Mouse (Mus musculus): ENCODE data around the gene Siah2. TPM values are rescaled to one million over a fixed set of nuclear protein-coding genes. Genes with fewer than 3 reads are reported as not detected.

The Siah2 gene
- polyA plus RNA-seq, 1 experiment from 2014 or later = 7.8 TPM

DNA sequence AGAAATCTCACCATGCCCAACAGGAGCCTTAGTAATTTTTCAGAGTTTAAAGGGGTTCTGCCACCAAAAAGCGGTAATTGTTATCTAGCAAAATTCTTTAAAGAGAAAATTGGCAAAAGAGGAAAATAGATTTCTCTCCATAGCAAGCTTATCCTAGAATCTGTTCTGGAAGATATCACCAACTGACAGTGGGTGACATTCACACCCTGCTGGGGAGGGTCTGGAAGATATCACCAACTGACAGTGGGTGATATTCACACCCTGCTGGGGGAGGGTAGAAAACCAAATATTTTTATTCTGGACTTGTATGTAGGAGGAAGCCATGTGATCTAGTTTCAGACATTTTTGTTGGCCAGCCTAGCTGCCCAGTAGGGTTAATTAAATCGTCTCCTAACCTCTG lies 24.5 kb upstream of the Siah2 start:
- H3K36me3 ChIP-seq = no peaks in the 10 kb centered on the region
- H3K4me2 ChIP-seq (replicated peaks) = no peak overlapping the region
- H3K4me1 ChIP-seq = no peaks in the 10 kb centered on the region
- 0 out of 2 replicates have a peak, but pooled peaks cover 3% of the 10 kb centered on the region for H3K9me3 ChIP-seq (replicated peaks)
- H3K27ac ChIP-seq = no peak overlapping the region
- no peak overlapping the region for H3K9ac ChIP-seq
- H3K4me3 ChIP-seq = no peak overlapping the region
- no peaks in the 10 kb centered on the region for H3K27me3 ChIP-seq
- ATAC-seq (ENCODE audit: low FRiP score) = no peak
- WGBS = 86% methylated on average over 2 of the region's 2 CpGs

- 70% methylated on average over 2 of the region's 2 CpGs for WGBS
Observed at GRCm38 (mm10) chr3:58714767-58715166, 22.6 kb upstream of the Siah2 start.

GRCm38 (mm10) chr3:58714034-58714433 lies 21.8 kb upstream of the Siah2 start:
- Histone ChIP-seq H3K27me3 (no peaks in the 10 kb centered on the region), H3K36me3 (no peaks in the 10 kb centered on the region), H3K4me2 (replicated peaks) (no peak overlapping the region), H3K4me1 (no peaks in the 10 kb centered on the region), H3K9ac (no peak overlapping the region), H3K9me3 (replicated peaks) (0 out of 2 replicates have a peak, but pooled peaks cover 3% of the 10 kb centered on the region), H3K4me3 (no peak overlapping the region), H3K27ac (no peak overlapping the region)
- 79% methylated on average over 2 of the region's 2 CpGs for WGBS
- no peak for ATAC-seq (ENCODE audit: low FRiP score)

More at GRCm38 (mm10) chr3:58714767-58715166, 22.6 kb upstream of the Siah2 start:
- Histone ChIP-seq H3K4me3 (no peak overlapping the region), H3K4me2 (replicated peaks) (no peak overlapping the region), H3K9me3 (replicated peaks) (0 out of 2 replicates have a peak, but pooled peaks cover 3% of the 10 kb centered on the region), H3K27ac (no peak overlapping the region), H3K36me3 (no peaks in the 10 kb centered on the region), H3K4me1 (no peaks in the 10 kb centered on the region), H3K27me3 (no peaks in the 10 kb centered on the region), H3K9ac (no peak overlapping the region)
- no peak for ATAC-seq (ENCODE audit: low FRiP score)

DNA sequence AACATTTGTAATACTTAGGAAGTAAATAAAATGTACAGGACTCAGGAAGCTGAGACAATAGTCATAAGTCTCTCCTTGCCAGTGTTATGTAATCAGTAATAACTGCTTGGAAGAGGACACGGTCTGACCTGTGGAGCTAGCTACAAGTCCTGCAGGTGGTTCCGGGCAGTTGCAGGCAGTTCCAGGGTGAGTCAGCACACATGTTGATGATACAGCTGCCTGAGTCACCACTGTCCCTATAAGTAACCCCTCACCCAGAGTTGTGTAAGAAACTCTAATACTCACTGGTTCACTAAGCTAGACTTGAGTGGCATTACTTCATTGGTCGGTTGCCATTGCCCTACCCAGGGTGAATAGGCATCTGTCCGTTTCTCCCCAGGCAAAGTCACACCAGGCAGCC lies 21.0 kb upstream of the Siah2 start:
- Histone ChIP-seq H3K4me1 (no peaks in the 10 kb centered on the region), H3K36me3 (no peaks in the 10 kb centered on the region), H3K4me2 (replicated peaks) (no peak overlapping the region), H3K4me3 (no peak overlapping the region), H3K9ac (no peak overlapping the region), H3K27me3 (no peaks in the 10 kb centered on the region), H3K27ac (no peak overlapping the region), H3K9me3 (replicated peaks) (0 out of 2 replicates have a peak, but pooled peaks cover 3% of the 10 kb centered on the region)
- 90% methylated on average over 4 of the region's 4 CpGs for WGBS
- ATAC-seq (ENCODE audit: low FRiP score) = no peak

- Histone ChIP-seq H3K27ac (no peak overlapping the region), H3K4me3 (no peak overlapping the region), H3K27me3 (no peaks in the 10 kb centered on the region), H3K9ac (no peak overlapping the region), H3K36me3 (no peaks in the 10 kb centered on the region), H3K9me3 (replicated peaks) (no peaks in the 10 kb centered on the region), H3K4me1 (0 out of 2 replicates have a peak, but pooled peaks cover 2% of the 10 kb centered on the region), H3K4me2 (replicated peaks) (no peak overlapping the region)
- 83% methylated on average over 4 of the region's 4 CpGs for WGBS
- no peak for ATAC-seq (ENCODE audit: low FRiP score)
Observed at GRCm38 (mm10) chr3:58704547-58704946, 12.3 kb upstream of the Siah2 start.

DNA sequence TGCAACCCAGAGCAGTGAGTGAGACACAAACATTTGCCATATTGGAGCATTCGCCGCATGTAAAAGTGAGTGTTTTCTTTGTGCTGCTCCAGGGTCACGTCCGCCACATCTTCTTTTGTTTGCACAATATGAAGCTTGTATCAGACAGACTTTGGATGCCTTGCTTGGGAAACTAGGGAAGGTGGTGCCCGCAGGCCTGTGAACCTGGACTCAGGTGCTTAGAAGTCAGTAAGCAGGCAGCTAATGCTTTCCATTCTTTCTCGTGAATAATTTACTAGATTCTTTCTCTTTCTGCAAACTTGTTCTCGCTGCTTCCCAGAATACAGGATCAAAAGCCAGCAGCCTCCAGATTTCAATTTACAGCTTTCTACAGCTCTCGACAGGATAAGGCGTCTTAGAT lies 11.5 kb upstream of the Siah2 start:
- H3K4me3 ChIP-seq = no peak overlapping the region
- no peaks in the 10 kb centered on the region for H3K36me3 ChIP-seq
- ATAC-seq (ENCODE audit: low FRiP score) = no peak
- H3K27me3 ChIP-seq = no peaks in the 10 kb centered on the region
- 0 out of 2 replicates have a peak, but pooled peaks cover 2% of the 10 kb centered on the region for H3K4me1 ChIP-seq
- no peak overlapping the region for H3K4me2 ChIP-seq (replicated peaks)
- WGBS = 82% methylated on average over 9 of the region's 9 CpGs
- H3K27ac ChIP-seq = no peak overlapping the region
- H3K9ac ChIP-seq = no peak overlapping the region
- H3K9me3 ChIP-seq (replicated peaks) = no peaks in the 10 kb centered on the region

GRCm38 (mm10) chr3:58702329-58702728 lies 10.1 kb upstream of the Siah2 start:
- 89% methylated on average over 1 of the region's 1 CpGs for WGBS
- Histone ChIP-seq H3K27me3 (no peaks in the 10 kb centered on the region), H3K4me3 (no peak overlapping the region), H3K4me2 (replicated peaks) (no peak overlapping the region), H3K27ac (no peak overlapping the region), H3K4me1 (0 out of 2 replicates have a peak, but pooled peaks cover 2% of the 10 kb centered on the region), H3K36me3 (no peaks in the 10 kb centered on the region), H3K9ac (no peak overlapping the region), H3K9me3 (replicated peaks) (no peaks in the 10 kb centered on the region)
- no peak for ATAC-seq (ENCODE audit: low FRiP score)

DNA sequence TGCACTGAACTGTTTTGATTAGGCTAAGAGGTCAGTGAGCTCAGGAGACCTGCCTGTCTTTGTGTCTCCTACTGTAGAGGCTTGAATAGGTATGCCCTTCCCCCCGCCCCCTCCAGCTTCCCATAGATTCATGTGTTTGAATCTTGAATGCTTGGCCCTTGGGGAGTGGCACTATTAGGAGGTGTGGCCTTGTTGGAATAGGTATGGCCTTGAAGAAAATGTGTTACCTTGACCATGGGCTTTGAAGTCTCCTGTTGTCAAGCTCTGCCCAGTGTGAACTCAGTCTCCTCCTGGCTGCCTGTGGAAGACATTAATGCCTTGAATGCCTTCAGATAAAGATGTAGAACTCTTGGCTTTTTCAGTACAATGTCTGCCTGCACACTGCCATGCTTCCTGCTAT lies 9.2 kb upstream of the Siah2 start:
- no peak overlapping the region for H3K4me3 ChIP-seq
- H3K36me3 ChIP-seq = no peaks in the 10 kb centered on the region
- H3K9me3 ChIP-seq (replicated peaks) = no peaks in the 10 kb centered on the region
- H3K4me1 ChIP-seq = 0 out of 2 replicates have a peak, but pooled peaks cover 2% of the 10 kb centered on the region
- no peak for ATAC-seq (ENCODE audit: low FRiP score)
- H3K4me2 ChIP-seq (replicated peaks) = no peak overlapping the region
- no peaks in the 10 kb centered on the region for H3K27me3 ChIP-seq
- no peak overlapping the region for H3K27ac ChIP-seq
- no peak overlapping the region for H3K9ac ChIP-seq
- 96% methylated on average over 1 of the region's 1 CpGs for WGBS

DNA sequence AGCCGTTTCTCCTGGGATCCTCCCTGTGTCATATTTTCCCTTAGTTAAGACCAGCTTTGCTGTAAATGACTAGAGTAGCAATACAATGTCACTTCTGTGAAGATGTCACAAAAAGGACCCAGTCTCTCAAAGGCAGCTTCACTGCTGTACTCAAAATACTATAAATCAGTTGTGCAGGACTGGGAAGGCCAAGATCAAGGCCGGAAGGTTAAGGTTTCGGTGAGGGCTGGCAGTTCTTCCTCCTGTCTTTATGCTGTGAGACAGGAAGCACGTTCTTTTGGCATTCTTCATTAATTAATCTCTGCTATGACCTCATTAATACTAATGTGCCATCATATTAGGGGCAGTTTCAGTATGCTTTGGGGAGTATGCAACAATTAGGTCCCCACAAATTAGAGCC lies 5.7 kb upstream of the Siah2 start:
- WGBS = 86% methylated on average over 4 of the region's 4 CpGs
- Histone ChIP-seq H3K9me3 (replicated peaks) (no peaks in the 10 kb centered on the region), H3K4me1 (0 out of 2 replicates have a peak, but pooled peaks cover under 1% of the 10 kb centered on the region), H3K27ac (no peak overlapping the region), H3K9ac (no peak overlapping the region), H3K4me3 (no peak overlapping the region), H3K4me2 (replicated peaks) (no peak overlapping the region), H3K36me3 (no peaks in the 10 kb centered on the region), H3K27me3 (peaks cover 9% of the 10 kb centered on the region)
- ATAC-seq (ENCODE audit: low FRiP score) = no peak

GRCm38 (mm10) chr3:58696806-58697205 lies 4.6 kb upstream of the Siah2 start:
- 64% methylated on average over 3 of the region's 3 CpGs for WGBS
- Histone ChIP-seq H3K4me2 (replicated peaks) (no peak overlapping the region), H3K36me3 (no peaks in the 10 kb centered on the region), H3K4me1 (peaks cover 5% of the 10 kb centered on the region; the same call in 1 of the 2 replicates), H3K27ac (no peak overlapping the region), H3K27me3 (peaks cover 10% of the 10 kb centered on the region), H3K9ac (no peak overlapping the region), H3K4me3 (no peak overlapping the region), H3K9me3 (replicated peaks) (no peaks in the 10 kb centered on the region)
- ATAC-seq (ENCODE audit: low FRiP score) = no peak

GRCm38 (mm10) chr3:58695507-58695906 lies 3.3 kb upstream of the Siah2 start:
- peaks cover 5% of the 10 kb centered on the region; the same call in 1 of the 2 replicates for H3K4me1 ChIP-seq
- no peak overlapping the region for H3K27ac ChIP-seq
- H3K36me3 ChIP-seq = no peaks in the 10 kb centered on the region
- no peak overlapping the region for H3K4me2 ChIP-seq (replicated peaks)
- H3K9ac ChIP-seq = no peak overlapping the region
- 52% methylated on average over 7 of the region's 7 CpGs for WGBS
- H3K9me3 ChIP-seq (replicated peaks) = no peaks in the 10 kb centered on the region
- H3K27me3 ChIP-seq = peaks cover 10% of the 10 kb centered on the region
- no peak overlapping the region for H3K4me3 ChIP-seq
- ATAC-seq (ENCODE audit: low FRiP score) = no peak

DNA sequence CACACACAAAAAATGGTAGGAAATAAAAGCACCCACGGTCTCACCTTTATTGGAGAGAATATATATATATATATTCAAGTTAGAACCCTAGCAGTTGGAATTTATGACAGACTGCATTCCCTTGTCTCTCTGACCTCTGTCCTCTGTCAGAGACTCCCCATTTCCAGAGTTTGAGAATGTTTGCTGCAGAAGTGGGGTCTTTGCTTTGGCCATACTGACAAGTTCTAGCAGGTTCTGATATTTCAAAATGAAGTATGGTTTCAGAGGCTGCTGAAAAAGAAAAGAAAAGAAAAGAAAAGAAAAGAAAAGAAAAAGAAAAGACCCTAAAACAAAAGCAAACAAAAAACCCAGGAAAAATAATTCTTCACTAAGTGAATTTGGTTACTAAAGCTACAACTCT lies 2.8 kb upstream of the Siah2 start:
- H3K4me3 ChIP-seq = no peak overlapping the region
- peaks cover 10% of the 10 kb centered on the region for H3K27me3 ChIP-seq
- no peaks in the 10 kb centered on the region for H3K9me3 ChIP-seq (replicated peaks)
- WGBS = 91% methylated on average over 1 of the region's 1 CpGs
- H3K4me1 ChIP-seq = peaks cover 10% of the 10 kb centered on the region; the same call in 1 of the 2 replicates
- H3K4me2 ChIP-seq (replicated peaks) = no peak overlapping the region
- no peak overlapping the region for H3K9ac ChIP-seq
- no peaks in the 10 kb centered on the region for H3K36me3 ChIP-seq
- H3K27ac ChIP-seq = no peak overlapping the region
- no peak for ATAC-seq (ENCODE audit: low FRiP score)

DNA sequence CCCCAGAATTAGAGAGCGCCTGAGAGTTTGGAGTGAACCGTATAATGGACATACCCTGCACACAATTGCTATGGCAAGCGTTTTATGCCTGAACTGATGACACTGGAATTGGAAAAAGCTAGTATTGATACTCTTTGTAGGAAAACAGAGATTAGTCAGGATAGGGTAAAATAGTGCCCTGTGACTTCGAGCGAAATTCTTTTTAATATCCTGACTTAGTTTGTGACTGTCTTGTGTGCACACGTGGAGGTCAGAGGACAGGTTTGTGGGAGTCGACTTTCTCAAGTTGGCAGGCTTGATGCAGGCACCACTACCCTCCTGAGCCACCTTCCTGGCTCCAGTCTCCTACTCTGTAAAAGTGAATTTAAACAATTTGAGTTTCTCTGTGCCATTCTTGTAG lies 1.1 kb upstream of the Siah2 start:
- WGBS = 85% methylated on average over 7 of the region's 7 CpGs
- no peak for ATAC-seq (ENCODE audit: low FRiP score)
- Histone ChIP-seq H3K9ac (no peak overlapping the region), H3K27me3 (peaks cover 14% of the 10 kb centered on the region), H3K4me1 (peaks cover 16% of the 10 kb centered on the region; the same call in 1 of the 2 replicates), H3K36me3 (no peaks in the 10 kb centered on the region), H3K27ac (no peak overlapping the region), H3K4me3 (no peak overlapping the region), H3K4me2 (replicated peaks) (no peak overlapping the region), H3K9me3 (replicated peaks) (no peaks in the 10 kb centered on the region)
